Mouse (Mus musculus): Measurements from ENCODE around the gene Gen1. TPM values are rescaled to one million over a fixed set of nuclear protein-coding genes. Genes with fewer than 3 reads are reported as not detected.

Gen1 gene
- polyA plus RNA-seq, 1 experiment from 2014 or later: 1.6 TPM

- no peaks in the 10 kb centered on the region for H3K36me3 ChIP-seq (ENCODE audit: inconsistent target)
Observed at GRCm38 (mm10) chr12:11214776-11215175, 50.8 kb downstream of the Gen1 start.

DNA sequence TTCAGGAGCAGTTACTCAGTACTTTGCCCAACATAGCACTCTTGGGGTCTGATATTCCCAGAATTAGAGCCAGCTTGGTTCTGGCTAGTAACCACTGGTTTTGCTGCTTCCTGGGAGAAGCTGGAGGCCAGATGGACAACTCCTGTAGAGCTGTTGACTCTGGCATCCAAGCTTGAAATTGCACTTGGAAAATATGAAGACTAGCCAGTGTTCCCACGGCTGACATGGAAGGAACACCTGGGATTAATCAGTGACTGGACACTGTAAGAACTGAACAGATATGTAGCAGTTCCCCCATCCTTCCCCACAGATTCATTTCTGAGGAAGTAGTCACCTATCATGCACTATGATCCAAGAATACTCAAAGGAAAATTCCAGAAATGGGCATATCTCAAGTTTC is 52.7 kb downstream of the Gen1 start:
- 100% methylated on average over 1 of the region's 1 CpGs for WGBS (ENCODE audit: missing documents)
- Histone ChIP-seq H3K36me3 (ENCODE audit: inconsistent target) (no peaks in the 10 kb centered on the region), H3K27ac (no peak overlapping the region), H3K79me2 (ENCODE audit: inconsistent target) (no peaks in the 10 kb centered on the region), H3K4me3 (ENCODE audit: inconsistent target) (no peak overlapping the region)

More at GRCm38 (mm10) chr12:11214776-11215175, 50.8 kb downstream of the Gen1 start:
- no peak overlapping the region for H3K27ac ChIP-seq
- H3K79me2 ChIP-seq (ENCODE audit: inconsistent target): no peaks in the 10 kb centered on the region
- no peak overlapping the region for H3K4me3 ChIP-seq (ENCODE audit: inconsistent target)

DNA sequence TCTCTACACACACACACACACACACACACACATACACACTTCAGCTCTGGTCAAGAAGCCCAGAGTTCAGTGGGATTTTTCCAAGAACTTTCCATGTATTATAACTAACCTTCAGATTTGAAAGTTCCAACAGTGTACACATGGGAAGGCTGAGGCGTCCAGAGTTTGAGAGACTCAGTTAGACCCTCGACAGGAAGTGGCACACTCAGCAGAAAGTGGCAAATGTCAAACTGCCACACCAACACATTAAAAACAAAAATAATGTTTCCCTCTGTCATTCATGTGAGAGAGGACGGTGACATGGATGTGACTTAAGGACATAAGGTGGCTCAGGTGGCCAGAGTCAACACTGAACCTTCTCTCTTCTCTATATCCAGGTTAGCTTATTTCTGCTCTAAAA is 55.2 kb downstream of the Gen1 start:
- Histone ChIP-seq H3K27ac (no peak overlapping the region), H3K4me3 (ENCODE audit: inconsistent target) (no peak overlapping the region), H3K36me3 (ENCODE audit: inconsistent target) (no peaks in the 10 kb centered on the region), H3K79me2 (ENCODE audit: inconsistent target) (no peaks in the 10 kb centered on the region)
- WGBS (ENCODE audit: missing documents): 17% methylated on average over 3 of the region's 3 CpGs

GRCm38 (mm10) chr12:11209636-11210035 is 56.0 kb downstream of the Gen1 start:
- Histone ChIP-seq H3K4me3 (ENCODE audit: inconsistent target) (no peak overlapping the region), H3K79me2 (ENCODE audit: inconsistent target) (no peaks in the 10 kb centered on the region), H3K27ac (no peak overlapping the region), H3K36me3 (ENCODE audit: inconsistent target) (no peaks in the 10 kb centered on the region)
- WGBS (ENCODE audit: missing documents): 13% methylated on average over 5 of the region's 5 CpGs

DNA sequence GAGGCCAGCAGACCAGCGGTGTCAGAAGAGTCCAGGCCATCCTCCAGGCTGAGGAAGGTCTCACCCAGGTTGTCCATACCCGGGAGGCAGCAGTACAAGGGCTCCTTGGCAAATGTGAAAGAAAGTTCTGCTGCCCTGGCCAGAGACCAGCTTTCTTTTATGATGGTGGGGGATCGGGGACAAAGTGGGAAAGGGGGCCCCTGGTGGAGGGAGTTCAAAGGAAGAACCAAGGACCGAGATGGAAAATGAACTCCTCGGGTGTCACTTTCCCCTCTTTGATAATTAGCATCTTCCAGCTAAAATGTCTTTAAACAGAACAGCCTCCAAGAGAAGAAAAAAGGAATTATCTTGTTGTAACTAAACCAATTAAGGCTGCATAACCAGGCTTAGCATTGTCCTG is 56.7 kb downstream of the Gen1 start, which contains the start of gene Msgn1:
TSS of gene Msgn1 (minus strand) at position 101 of the 400 bp plus-strand sequence.
- H3K79me2 ChIP-seq (ENCODE audit: inconsistent target): no peaks in the 10 kb centered on the region
- no peaks in the 10 kb centered on the region for H3K36me3 ChIP-seq (ENCODE audit: inconsistent target)
- 74% methylated on average over 5 of the region's 5 CpGs for WGBS (ENCODE audit: missing documents)
- H3K4me3 ChIP-seq (ENCODE audit: inconsistent target): no peak within 1 kb of the TSS
- no peak within 1 kb of the TSS for H3K27ac ChIP-seq

GRCm38 (mm10) chr12:11206321-11206720 is 59.3 kb downstream of the Gen1 start:
- WGBS (ENCODE audit: missing documents): 35% methylated on average over 4 of the region's 4 CpGs
- H3K36me3 ChIP-seq (ENCODE audit: inconsistent target): no peaks in the 10 kb centered on the region
- H3K4me3 ChIP-seq (ENCODE audit: inconsistent target): no peak overlapping the region
- no peaks in the 10 kb centered on the region for H3K79me2 ChIP-seq (ENCODE audit: inconsistent target)
- no peak overlapping the region for H3K27ac ChIP-seq

GRCm38 (mm10) chr12:11203694-11204665 is 61.6 kb downstream of the Gen1 start:
- no peak overlapping the region for H3K27ac ChIP-seq
- H3K36me3 ChIP-seq (ENCODE audit: inconsistent target): no peaks in the 10 kb centered on the region

GRCm38 (mm10) chr12:11202476-11202875 is 63.1 kb downstream of the Gen1 start:
- Histone ChIP-seq H3K36me3 (ENCODE audit: inconsistent target) (no peaks in the 10 kb centered on the region), H3K27ac (no peak overlapping the region), H3K4me3 (ENCODE audit: inconsistent target) (no peak overlapping the region), H3K79me2 (ENCODE audit: inconsistent target) (no peaks in the 10 kb centered on the region)
- 47% methylated on average over 8 of the region's 8 CpGs for WGBS (ENCODE audit: missing documents)

More at GRCm38 (mm10) chr12:11203694-11204665, 61.6 kb downstream of the Gen1 start:
- no peak overlapping the region for H3K4me3 ChIP-seq (ENCODE audit: inconsistent target)
- 89% methylated on average over 18 of the region's 18 CpGs for WGBS (ENCODE audit: missing documents)
- H3K79me2 ChIP-seq (ENCODE audit: inconsistent target): no peaks in the 10 kb centered on the region

DNA sequence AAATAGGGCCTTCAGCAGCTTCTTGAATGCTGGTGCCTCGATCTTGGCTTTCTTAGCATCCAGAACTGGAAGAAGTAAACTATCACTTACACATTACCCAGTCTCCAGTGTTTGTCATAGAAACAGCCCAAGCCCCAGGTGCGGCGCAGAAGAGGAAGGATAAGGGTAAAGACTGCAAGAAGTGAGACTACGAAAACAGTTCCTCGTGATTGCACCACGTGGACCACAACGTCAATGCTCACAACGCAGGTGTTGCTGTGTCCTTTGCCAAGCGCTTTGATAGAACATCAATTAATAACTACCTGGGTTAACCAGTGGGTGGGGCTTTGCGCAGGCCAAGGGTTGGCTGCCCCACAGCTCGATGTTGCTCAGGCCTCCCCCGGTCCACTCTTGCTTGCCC is 64.9 kb downstream of the Gen1 start:
- Histone ChIP-seq H3K36me3 (ENCODE audit: inconsistent target) (no peaks in the 10 kb centered on the region), H3K4me3 (ENCODE audit: inconsistent target) (no peak overlapping the region), H3K27ac (no peak overlapping the region), H3K79me2 (ENCODE audit: inconsistent target) (no peaks in the 10 kb centered on the region)
- WGBS (ENCODE audit: missing documents): 63% methylated on average over 12 of the region's 12 CpGs

- WGBS (ENCODE audit: missing documents): 80% methylated on average over 2 of the region's 2 CpGs
- Histone ChIP-seq H3K4me3 (ENCODE audit: inconsistent target) (no peak overlapping the region), H3K79me2 (ENCODE audit: inconsistent target) (no peaks in the 10 kb centered on the region), H3K36me3 (ENCODE audit: inconsistent target) (no peaks in the 10 kb centered on the region), H3K27ac (no peak overlapping the region)
Observed at GRCm38 (mm10) chr12:11198551-11198950, 67.0 kb downstream of the Gen1 start.

- H3K79me2 ChIP-seq (ENCODE audit: inconsistent target): no peaks in the 10 kb centered on the region
- no peak overlapping the region for H3K4me3 ChIP-seq (ENCODE audit: inconsistent target)
- H3K27ac ChIP-seq: no peak overlapping the region
- 71% methylated on average over 4 of the region's 4 CpGs for WGBS (ENCODE audit: missing documents)
- H3K36me3 ChIP-seq (ENCODE audit: inconsistent target): no peaks in the 10 kb centered on the region
Observed at GRCm38 (mm10) chr12:11198026-11198425, 67.6 kb downstream of the Gen1 start.

GRCm38 (mm10) chr12:11196830-11197229 is 68.8 kb downstream of the Gen1 start:
- H3K79me2 ChIP-seq (ENCODE audit: inconsistent target): no peaks in the 10 kb centered on the region
- H3K27ac ChIP-seq: no peak overlapping the region
- H3K4me3 ChIP-seq (ENCODE audit: inconsistent target): no peak overlapping the region
- H3K36me3 ChIP-seq (ENCODE audit: inconsistent target): no peaks in the 10 kb centered on the region
- WGBS (ENCODE audit: missing documents): 54% methylated on average over 2 of the region's 5 CpGs

DNA sequence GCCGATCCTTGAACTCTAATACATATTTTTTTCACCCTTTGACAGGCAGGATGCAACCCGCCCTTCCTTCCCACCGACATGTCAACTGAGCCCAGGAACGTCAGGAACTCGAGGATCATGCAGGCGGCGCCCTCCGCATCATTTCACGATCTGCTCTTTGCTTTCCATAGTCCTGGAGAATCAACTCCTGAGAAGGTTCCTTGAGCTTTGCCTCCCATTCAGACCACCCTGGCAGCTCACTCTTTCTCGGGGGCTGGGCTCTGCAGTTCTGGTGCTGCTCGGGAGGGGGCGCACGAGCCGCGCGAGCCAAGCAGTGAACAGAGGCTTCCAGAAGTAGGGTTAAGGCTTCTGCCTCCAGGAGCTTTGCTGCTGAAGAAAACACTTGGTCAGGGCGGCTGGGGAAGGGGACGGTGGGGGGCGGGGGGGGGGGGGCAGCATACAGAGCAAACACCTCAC is 69.4 kb downstream of the Gen1 start:
- Histone ChIP-seq H3K27ac (no peak overlapping the region), H3K4me3 (ENCODE audit: inconsistent target) (no peak overlapping the region), H3K36me3 (ENCODE audit: inconsistent target) (no peaks in the 10 kb centered on the region), H3K79me2 (ENCODE audit: inconsistent target) (no peaks in the 10 kb centered on the region)
- 7% methylated on average over 19 of the region's 19 CpGs for WGBS (ENCODE audit: missing documents)

GRCm38 (mm10) chr12:11195031-11195430 is 70.6 kb downstream of the Gen1 start:
- Histone ChIP-seq H3K36me3 (ENCODE audit: inconsistent target) (no peaks in the 10 kb centered on the region), H3K4me3 (ENCODE audit: inconsistent target) (no peak overlapping the region), H3K79me2 (ENCODE audit: inconsistent target) (no peaks in the 10 kb centered on the region), H3K27ac (no peak overlapping the region)
- 86% methylated on average over 1 of the region's 1 CpGs for WGBS (ENCODE audit: missing documents)
